Mouse (Mus musculus) midbrain, embryonic 14.5 days (tissue): Measurements from ENCODE around the gene Abca5. TPM values are rescaled to one million over a fixed set of nuclear protein-coding genes. Genes with fewer than 3 reads are reported as not detected.

ENCODE experiments used
- ATAC-seq: fragments of 200-750 bp; cut with Nextera tagmentation; 2 replicates; pipeline ENCODE4 v1.8.0; 2017; ENCODE audit warnings: moderate number of reproducible peaks, moderate library complexity; ENCODE audit not compliant: low FRiP score, low TSS enrichment
- DNase-seq: peaks from one replicate; pipeline ENCODE4 v3.0.0-alpha.2; 2015
- H3K27ac ChIP-seq: fragments of 300-500 bp; sonication (generic); replicated peaks from 2 replicates; pipeline ENCODE4 v1.5.1; 2014; ENCODE audit warnings: mild to moderate bottlenecking, low read depth, low read length, moderate library complexity
- H3K27me3 ChIP-seq: fragments of 300-500 bp; sonication (generic); 2 replicates; pipeline ENCODE4 v1.6.1; 2014; ENCODE audit warnings: low read length, control low read depth, mixed read lengths; ENCODE audit not compliant: control insufficient read depth, insufficient read depth
- H3K36me3 ChIP-seq: fragments of 300-500 bp; sonication (generic); 2 replicates; pipeline ENCODE4 v1.6.1; 2014; ENCODE audit warnings: low read length, control low read depth; ENCODE audit not compliant: control insufficient read depth, insufficient read depth
- H3K4me1 ChIP-seq: fragments of 300-500 bp; sonication (generic); 2 replicates; pipeline ENCODE4 v1.6.1; 2014; ENCODE audit warnings: mild to moderate bottlenecking, antibody characterized with exemption, low read length, control low read depth; ENCODE audit not compliant: control insufficient read depth, insufficient read depth
- H3K4me2 ChIP-seq: fragments of 300-500 bp; sonication (generic); 2 replicates; pipeline ENCODE4 v1.6.1; 2014; ENCODE audit warnings: mild to moderate bottlenecking, low read length, moderate library complexity
- H3K4me3 ChIP-seq: fragments of 300-500 bp; sonication (generic); replicated peaks from 2 replicates; pipeline ENCODE4 v1.5.1; 2014; ENCODE audit warnings: low read depth, low read length
- H3K9ac ChIP-seq: fragments of 300-500 bp; sonication (generic); replicated peaks from 2 replicates; pipeline ENCODE4 v1.6.1; 2014; ENCODE audit warnings: mild to moderate bottlenecking, low read length, moderate library complexity
- H3K9me3 ChIP-seq: fragments of 300-500 bp; sonication (generic); 2 replicates; pipeline ENCODE4 v1.6.1; 2016; ENCODE audit warnings: low read length, control low read depth, mixed read lengths; ENCODE audit not compliant: control insufficient read depth
- WGBS: fragments of 180-500 bp; shearing (Covaris S2); extraction: QIAGEN DNeasy Blood & Tissue Kit; methylation state at CpG from one replicate; pipeline ENCODE4 v1.1.7; 2014; 5-methylcytosine and 5-hydroxymethylcytosine counted together
- polyA plus RNA-seq: library from polyadenylated mRNA; unstranded; fragments of >200 nt; fragmentation: Nextera tagmentation; extraction: Ambion mirVana; gene quantifications from 2 replicates; pipeline ENCODE4 v1.2.1, GENCODE M21; 2014

Abca5 gene
- polyA plus RNA-seq, 1 experiment from 2014 or later: 14.5 TPM

- Histone ChIP-seq H3K4me1 (no peaks in the 10 kb centered on the region), H3K27ac (no peak overlapping the region), H3K4me3 (no peak overlapping the region), H3K9ac (no peak overlapping the region), H3K4me2 (no peak overlapping the region), H3K27me3 (no peaks in the 10 kb centered on the region), H3K36me3 (no peaks in the 10 kb centered on the region), H3K9me3 (no peaks in the 10 kb centered on the region)
- 94% methylated on average over 4 of the region's 4 CpGs for WGBS
- DNase-seq (no peak), ATAC-seq (no peak)
Observed at GRCm38 (mm10) chr11:110257061-110257460, 80.5 kb downstream of the Abca5 start.

- Histone ChIP-seq H3K27ac (no peak overlapping the region), H3K36me3 (no peaks in the 10 kb centered on the region), H3K9ac (no peak overlapping the region), H3K4me3 (no peak overlapping the region), H3K27me3 (no peaks in the 10 kb centered on the region), H3K9me3 (no peaks in the 10 kb centered on the region), H3K4me2 (no peak overlapping the region), H3K4me1 (no peaks in the 10 kb centered on the region)
- WGBS: 91% methylated on average over 3 of the region's 3 CpGs
- ATAC-seq (no peak), DNase-seq (no peak)
Observed at GRCm38 (mm10) chr11:110252256-110252655, 85.3 kb downstream of the Abca5 start.

- H3K9ac ChIP-seq: no peak within 1 kb of the TSS
- peak; percentile 46 for DNase-seq
Observed at GRCm38 (mm10) chr11:110251534-110251933, 86.0 kb downstream of the Abca5 start, which contains the start of gene Abca6. Gene Abca6 (minus strand): TSS chr11:110251776.

GRCm38 (mm10) chr11:110244730-110245129 lies 92.8 kb downstream of the Abca5 start:
- ATAC-seq: no peak

More at GRCm38 (mm10) chr11:110251534-110251933, 86.0 kb downstream of the Abca5 start, which contains the start of gene Abca6:
- H3K9me3 ChIP-seq: no peaks in the 10 kb centered on the region
- peak within 1 kb of the TSS; percentile 35 for H3K4me2 ChIP-seq
- ATAC-seq: no peak
- H3K27ac ChIP-seq: no peak within 1 kb of the TSS
- no peaks in the 10 kb centered on the region for H3K4me1 ChIP-seq
- WGBS: 14% methylated on average over 8 of the region's 8 CpGs
- no peaks in the 10 kb centered on the region for H3K36me3 ChIP-seq
- no peaks in the 10 kb centered on the region for H3K27me3 ChIP-seq
- H3K4me3 ChIP-seq: 0 out of 2 replicates have a peak within 1 kb of the TSS, but pooled peaks have one; percentile 1

GRCm38 (mm10) chr11:110237466-110237865 lies 100.0 kb downstream of the Abca5 start:
- no peak for ATAC-seq
- no peak for DNase-seq
- Histone ChIP-seq H3K4me2 (no peak overlapping the region), H3K9me3 (no peaks in the 10 kb centered on the region), H3K36me3 (no peaks in the 10 kb centered on the region), H3K27me3 (no peaks in the 10 kb centered on the region), H3K9ac (no peak overlapping the region), H3K4me3 (no peak overlapping the region), H3K4me1 (no peaks in the 10 kb centered on the region), H3K27ac (no peak overlapping the region)
- 95% methylated on average over 2 of the region's 2 CpGs for WGBS

More at GRCm38 (mm10) chr11:110244730-110245129, 92.8 kb downstream of the Abca5 start:
- Histone ChIP-seq H3K4me2 (no peak overlapping the region), H3K27me3 (no peaks in the 10 kb centered on the region), H3K4me3 (no peak overlapping the region), H3K9ac (no peak overlapping the region), H3K27ac (no peak overlapping the region), H3K9me3 (no peaks in the 10 kb centered on the region), H3K4me1 (no peaks in the 10 kb centered on the region), H3K36me3 (no peaks in the 10 kb centered on the region)
- WGBS: 93% methylated on average over 10 of the region's 10 CpGs
- DNase-seq: no peak

- no peak for ATAC-seq
- H3K4me2 ChIP-seq: no peak overlapping the region
- no peaks in the 10 kb centered on the region for H3K9me3 ChIP-seq
- no peaks in the 10 kb centered on the region for H3K27me3 ChIP-seq
- H3K36me3 ChIP-seq: no peaks in the 10 kb centered on the region
- no peak overlapping the region for H3K9ac ChIP-seq
- no peak overlapping the region for H3K4me3 ChIP-seq
- DNase-seq: no peak
- no peak overlapping the region for H3K27ac ChIP-seq
- no peaks in the 10 kb centered on the region for H3K4me1 ChIP-seq
Observed at GRCm38 (mm10) chr11:110232975-110233374, 104.5 kb downstream of the Abca5 start.

Other genes starting within 250 kb of the Abca5 start
- gene Abca8a, start 241.7 kb downstream of the Abca5 start, polyA plus RNA-seq: 0.04 and 0.32 TPM in 2 replicates
- gene Abca9, start 169.5 kb downstream of the Abca5 start, polyA plus RNA-seq: 0.32 and 3.8 TPM in 2 replicates
- gene Abca6, start 85.9 kb downstream of the Abca5 start, polyA plus RNA-seq: 0.09 and 0.34 TPM in 2 replicates
- gene Map2k6, start 61.4 kb upstream of the Abca5 start, polyA plus RNA-seq: 19.3 and 26.2 TPM in 2 replicates